Mouse (Mus musculus) heart, embryonic 14.5 days (tissue): ENCODE measurements around the gene Zfp423. TPM values are rescaled to one million over a fixed set of nuclear protein-coding genes. Genes with fewer than 3 reads are reported as not detected.

Source experiments
- ATAC-seq: fragments of 200-750 bp; cut with Nextera tagmentation; 2 replicates; pipeline ENCODE4 v1.8.0; 2017; ENCODE audit warnings: low read depth, moderate TSS enrichment; ENCODE audit not compliant: insufficient number of reproducible peaks, insufficient read depth, low FRiP score
- H3K27ac ChIP-seq, 2 experiments: fragments of 200-500 bp in 1 of 2; fragments of 300-500 bp in 1 of 2; sonication (generic) in 1 of 2; replicated peaks in 1 of 2; 2 replicates each; pipeline ENCODE4 v1.5.1; 2012 to 2014; ENCODE audit warnings: low read depth in 2 of 2, low read length in 2 of 2, control low read depth in 1 of 2, mild to moderate bottlenecking in 1 of 2, mixed read lengths in 1 of 2; ENCODE audit not compliant: control insufficient read depth in 1 of 2, insufficient read depth in 1 of 2
- H3K27me3 ChIP-seq: fragments of 300-500 bp; sonication (generic); 2 replicates; pipeline ENCODE4 v1.6.1; 2014; ENCODE audit warnings: mild to moderate bottlenecking, low read length, control low read depth; ENCODE audit not compliant: control insufficient read depth, insufficient read depth
- H3K36me3 ChIP-seq: fragments of 300-500 bp; sonication (generic); 2 replicates; pipeline ENCODE4 v1.6.1; 2014; ENCODE audit warnings: mild to moderate bottlenecking, control low read depth, low read length, mixed read lengths; ENCODE audit not compliant: control insufficient read depth, insufficient read depth
- H3K4me1 ChIP-seq, 2 experiments: fragments of 200-500 bp in 1 of 2; fragments of 300-500 bp in 1 of 2; sonication (generic) in 1 of 2; 2 replicates each; pipeline ENCODE4 v1.6.1; 2012 to 2014; ENCODE audit warnings: low read length in 2 of 2, control low read depth in 1 of 2, mixed read lengths in 1 of 2; ENCODE audit not compliant: control insufficient read depth in 2 of 2, insufficient read depth in 2 of 2
- H3K4me2 ChIP-seq: fragments of 300-500 bp; sonication (generic); 2 replicates; pipeline ENCODE4 v1.6.1; 2014; ENCODE audit warnings: mild to moderate bottlenecking, low read length
- H3K4me3 ChIP-seq, 2 experiments: fragments of 200-500 bp in 1 of 2; fragments of 300-500 bp in 1 of 2; sonication (generic) in 1 of 2; 2 replicates each; pipeline ENCODE4 v1.5.1; 2012 to 2014; ENCODE audit warnings: low read length in 2 of 2, mild to moderate bottlenecking in 2 of 2, control low read depth in 1 of 2, low read depth in 1 of 2, moderate library complexity in 1 of 2; ENCODE audit not compliant: control insufficient read depth in 1 of 2, insufficient read depth in 1 of 2
- H3K9ac ChIP-seq: fragments of 300-500 bp; sonication (generic); 2 replicates; pipeline ENCODE4 v1.6.1; 2014; ENCODE audit warnings: mild to moderate bottlenecking, low read length
- H3K9me3 ChIP-seq: fragments of 300-500 bp; sonication (generic); 2 replicates; pipeline ENCODE4 v1.6.1; 2016; ENCODE audit warnings: low read length, control low read depth; ENCODE audit not compliant: control insufficient read depth
- WGBS: fragments of 180-500 bp; shearing (Covaris S2); extraction: QIAGEN DNeasy Blood & Tissue Kit; methylation state at CpG from one replicate; pipeline ENCODE4 v1.1.7; 2014; 5-methylcytosine and 5-hydroxymethylcytosine counted together
- polyA plus RNA-seq: library from polyadenylated mRNA; unstranded; fragments of >200 nt; fragmentation: Nextera tagmentation; extraction: Ambion mirVana; gene quantifications from 2 replicates; pipeline ENCODE4 v1.2.1, GENCODE M21; 2014

Zfp423 gene
- polyA plus RNA-seq, 1 experiment from 2014 or later, result 5.1 TPM

- Histone ChIP-seq H3K27ac (no peak overlapping the region), H3K36me3 (no peaks in the 10 kb centered on the region), H3K9ac (no peak overlapping the region), H3K9me3 (no peaks in the 10 kb centered on the region), H3K4me2 (no peak overlapping the region), H3K4me1 (no peaks in the 10 kb centered on the region; a peak in 1 of 4 replicates), H3K4me3 (no peak overlapping the region), H3K27me3 (no peaks in the 10 kb centered on the region; the same call in 1 of the 2 replicates)
- WGBS, result 79% methylated on average over 9 of the region's 9 CpGs
- ATAC-seq, result no peak
These were observed 311.6 kb downstream of the Zfp423 start for GRCm38 (mm10) chr8:87647781-87648180.

GRCm38 (mm10) chr8:87645829-87646483 is 313.4 kb downstream of the Zfp423 start:
- H3K4me3 ChIP-seq, result no peak overlapping the region
- 71% methylated on average over 5 of the region's 5 CpGs for WGBS
- no peak for ATAC-seq
- no peak overlapping the region for H3K9ac ChIP-seq
- no peaks in the 10 kb centered on the region for H3K36me3 ChIP-seq
- no peak overlapping the region for H3K27ac ChIP-seq
- no peaks in the 10 kb centered on the region; a peak in 1 of 4 replicates for H3K4me1 ChIP-seq
- H3K27me3 ChIP-seq, result no peaks in the 10 kb centered on the region; the same call in 1 of the 2 replicates
- no peak overlapping the region for H3K4me2 ChIP-seq
- H3K9me3 ChIP-seq, result no peaks in the 10 kb centered on the region

- no peak overlapping the region for H3K4me2 ChIP-seq
- no peak for ATAC-seq
- 36% methylated on average over 6 of the region's 6 CpGs for WGBS
- H3K36me3 ChIP-seq, result no peaks in the 10 kb centered on the region
- no peaks in the 10 kb centered on the region for H3K9me3 ChIP-seq
- no peak overlapping the region for H3K27ac ChIP-seq
- no peak overlapping the region for H3K9ac ChIP-seq
- no peaks in the 10 kb centered on the region; the same call in 1 of the 2 replicates for H3K27me3 ChIP-seq
- no peak overlapping the region for H3K4me3 ChIP-seq
- H3K4me1 ChIP-seq, result no peaks in the 10 kb centered on the region; a peak in 1 of 4 replicates
These were observed 314.0 kb downstream of the Zfp423 start for GRCm38 (mm10) chr8:87645371-87645770.

- 39% methylated on average over 3 of the region's 3 CpGs for WGBS
These were observed 318.5 kb downstream of the Zfp423 start for GRCm38 (mm10) chr8:87640930-87641329.

GRCm38 (mm10) chr8:87636226-87636742 is 323.1 kb downstream of the Zfp423 start:
- no peaks in the 10 kb centered on the region for H3K27me3 ChIP-seq
- peaks cover 4 to 5% of the 10 kb centered on the region in 2 experiments; a peak in 2 of 4 replicates for H3K4me1 ChIP-seq
- H3K36me3 ChIP-seq, result no peaks in the 10 kb centered on the region
- H3K9me3 ChIP-seq, result no peaks in the 10 kb centered on the region
- no peak overlapping the region for H3K27ac ChIP-seq
- H3K4me2 ChIP-seq, result no peak overlapping the region
- 64% methylated on average over 11 of the region's 11 CpGs for WGBS
- H3K4me3 ChIP-seq, result no peak overlapping the region
- H3K9ac ChIP-seq, result no peak overlapping the region
- no peak for ATAC-seq

More at GRCm38 (mm10) chr8:87640930-87641329, 318.5 kb downstream of the Zfp423 start:
- ATAC-seq, result no peak
- Histone ChIP-seq H3K27me3 (no peaks in the 10 kb centered on the region; the same call in 1 of the 2 replicates), H3K9me3 (no peaks in the 10 kb centered on the region), H3K4me1 (no peaks in the 10 kb centered on the region; a peak in 1 of 4 replicates), H3K36me3 (no peaks in the 10 kb centered on the region), H3K4me3 (no peak overlapping the region), H3K27ac (no peak overlapping the region), H3K4me2 (no peak overlapping the region), H3K9ac (no peak overlapping the region)

- H3K9ac ChIP-seq, result no peak overlapping the region
- no peaks in the 10 kb centered on the region for H3K36me3 ChIP-seq
- H3K9me3 ChIP-seq, result no peaks in the 10 kb centered on the region
- no peak for ATAC-seq
- H3K27me3 ChIP-seq, result no peaks in the 10 kb centered on the region
- H3K4me3 ChIP-seq, result no peak overlapping the region
- H3K4me1 ChIP-seq, result peaks cover 4 to 5% of the 10 kb centered on the region in 2 experiments; a peak in 2 of 4 replicates
- H3K4me2 ChIP-seq, result no peak overlapping the region
- 61% methylated on average over 7 of the region's 7 CpGs for whole genome bisulfite sequencing
- H3K27ac ChIP-seq, result no peak overlapping the region
These were observed 327.6 kb downstream of the Zfp423 start for GRCm38 (mm10) chr8:87631776-87632175.

GRCm38 (mm10) chr8:87629656-87630055 is 329.7 kb downstream of the Zfp423 start:
- no peaks in the 10 kb centered on the region for H3K36me3 ChIP-seq
- no peak overlapping the region for H3K9ac ChIP-seq
- no peak overlapping the region for H3K4me3 ChIP-seq
- no peaks in the 10 kb centered on the region for H3K9me3 ChIP-seq
- H3K4me1 ChIP-seq, result peaks cover 4 to 5% of the 10 kb centered on the region in 2 experiments; a peak in 2 of 4 replicates
- WGBS, result 63% methylated on average over 6 of the region's 6 CpGs
- no peaks in the 10 kb centered on the region for H3K27me3 ChIP-seq
- H3K4me2 ChIP-seq, result no peak overlapping the region
- no peak overlapping the region for H3K27ac ChIP-seq
- no peak for ATAC-seq
